Mouse (Mus musculus) left cerebral cortex, adult 9 months (tissue): ENCODE measurements around the gene Trim14.

Experiments used
- DNase-seq, 2 experiments: peaks; one replicate each; pipeline ENCODE4 v3.0.0; 2022; ENCODE audit warnings: low spot score in 2 of 2

Trim14 gene

GRCm38 (mm10) chr4:46562037-46562436 is 26.1 kb upstream of the Trim14 start:
- DNase-seq, result no peak

- DNase-seq, result no peak
These were observed 24.2 kb upstream of the Trim14 start for GRCm38 (mm10) chr4:46560069-46560705.

- DNase-seq, result no peak
These were observed 23.0 kb upstream of the Trim14 start for GRCm38 (mm10) chr4:46558672-46559667.

GRCm38 (mm10) chr4:46556933-46557332 is 21.0 kb upstream of the Trim14 start:
- no peak for DNase-seq

GRCm38 (mm10) chr4:46555762-46556161 is 19.8 kb upstream of the Trim14 start:
- no peak for DNase-seq

GRCm38 (mm10) chr4:46554295-46555069 is 18.5 kb upstream of the Trim14 start:
- DNase-seq, result no peak

GRCm38 (mm10) chr4:46553864-46554263 is 17.9 kb upstream of the Trim14 start:
- DNase-seq, result no peak

GRCm38 (mm10) chr4:46550406-46550805 is 14.5 kb upstream of the Trim14 start:
- DNase-seq, result no peak

- no peak for DNase-seq
These were observed 14.0 kb upstream of the Trim14 start for GRCm38 (mm10) chr4:46549979-46550378.

GRCm38 (mm10) chr4:46546709-46547108 is 10.8 kb upstream of the Trim14 start:
- DNase-seq, result no peak

GRCm38 (mm10) chr4:46545498-46545897 is 9.6 kb upstream of the Trim14 start:
- DNase-seq, result no peak

- no peak for DNase-seq
These were observed 8.4 kb upstream of the Trim14 start for GRCm38 (mm10) chr4:46544313-46544712.

GRCm38 (mm10) chr4:46543366-46544050 is 7.6 kb upstream of the Trim14 start:
- no peak for DNase-seq

GRCm38 (mm10) chr4:46541707-46542106 is 5.8 kb upstream of the Trim14 start:
- DNase-seq, result no peak

GRCm38 (mm10) chr4:46539167-46539566 is 3.2 kb upstream of the Trim14 start:
- no peak for DNase-seq

- DNase-seq, result no peak
These were observed 679 bp downstream of the Trim14 start for GRCm38 (mm10) chr4:46535094-46535830.

GRCm38 (mm10) chr4:46533934-46534720 is 1.8 kb downstream of the Trim14 start:
- DNase-seq, result no peak

- DNase-seq, result no peak
These were observed 3.0 kb downstream of the Trim14 start for GRCm38 (mm10) chr4:46532926-46533325.

- no peak for DNase-seq
These were observed 3.4 kb downstream of the Trim14 start for GRCm38 (mm10) chr4:46532511-46532910.

- no peak for DNase-seq
These were observed 6.2 kb downstream of the Trim14 start for GRCm38 (mm10) chr4:46529722-46530121.
